Mouse (Mus musculus) monocyte, adult 2 months (primary cell): ENCODE measurements around the gene Tmem38b.

Experiments
- DNase-seq, 2 experiments: peaks; one replicate each; pipeline ENCODE4 v3.0.0; 2022; ENCODE audit warnings: low spot score in 2 of 2, low read depth in 1 of 2

The Tmem38b gene

DNA sequence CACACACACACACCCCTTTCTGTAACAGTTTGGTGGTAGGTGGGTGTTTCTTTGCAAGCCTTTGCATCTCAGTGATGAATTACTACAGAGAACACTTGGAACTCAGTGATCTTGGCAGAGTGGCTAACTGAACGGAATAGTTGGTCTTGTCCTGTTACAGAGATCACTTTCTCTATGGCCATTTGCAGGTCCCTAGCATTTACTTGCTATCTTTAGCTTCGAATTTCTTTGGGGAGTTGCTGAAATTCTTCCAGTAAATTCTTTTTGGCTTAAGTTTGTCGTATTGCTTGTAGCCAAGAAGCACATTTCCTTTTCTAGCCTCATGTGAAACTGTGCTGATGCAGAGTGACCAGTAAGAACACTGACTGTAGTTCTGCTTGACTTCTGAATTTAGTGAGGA, 3.1 kb downstream of the Tmem38b start:
- DNase-seq: no peak

DNA sequence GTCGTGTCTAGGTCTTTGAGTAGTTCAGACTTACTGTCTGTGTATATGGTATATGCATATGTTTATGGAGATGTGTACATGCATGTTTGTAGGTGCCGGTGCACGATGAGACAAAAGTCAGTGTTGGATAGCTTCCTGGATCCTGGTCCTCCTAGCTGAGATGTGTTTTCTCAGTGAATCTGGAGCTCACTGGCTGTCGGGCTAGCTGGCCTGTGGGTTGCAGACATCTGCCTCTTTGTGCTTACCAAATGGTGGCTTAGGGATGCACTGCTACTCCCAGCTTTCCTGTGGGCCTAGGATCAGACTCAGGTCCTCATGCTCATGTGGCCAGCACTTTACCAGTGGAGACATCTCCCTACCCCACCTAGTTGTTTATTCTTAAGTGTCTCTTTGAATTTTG, 4.2 kb downstream of the Tmem38b start:
- DNase-seq: no peak

DNA sequence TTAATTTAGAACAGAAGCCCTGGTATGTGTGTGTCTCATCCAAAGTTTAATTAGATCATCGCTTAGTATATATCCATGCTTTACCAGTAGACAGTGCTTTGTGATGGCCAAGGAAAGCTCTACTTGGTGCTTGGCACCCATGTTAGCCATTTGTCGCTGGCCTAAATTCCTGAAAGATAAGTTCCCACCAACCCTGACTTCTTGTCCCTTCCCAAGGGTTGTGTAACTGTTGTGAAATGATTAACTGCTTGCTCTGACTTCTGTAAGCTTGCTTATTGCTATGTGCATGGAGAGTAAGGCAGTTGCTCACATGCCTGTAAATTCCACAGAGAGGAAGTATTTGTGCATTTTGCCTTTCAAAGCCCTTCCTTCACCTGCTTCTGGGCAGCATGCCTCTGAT, 4.7 kb downstream of the Tmem38b start:
- DNase-seq: no peak

DNA sequence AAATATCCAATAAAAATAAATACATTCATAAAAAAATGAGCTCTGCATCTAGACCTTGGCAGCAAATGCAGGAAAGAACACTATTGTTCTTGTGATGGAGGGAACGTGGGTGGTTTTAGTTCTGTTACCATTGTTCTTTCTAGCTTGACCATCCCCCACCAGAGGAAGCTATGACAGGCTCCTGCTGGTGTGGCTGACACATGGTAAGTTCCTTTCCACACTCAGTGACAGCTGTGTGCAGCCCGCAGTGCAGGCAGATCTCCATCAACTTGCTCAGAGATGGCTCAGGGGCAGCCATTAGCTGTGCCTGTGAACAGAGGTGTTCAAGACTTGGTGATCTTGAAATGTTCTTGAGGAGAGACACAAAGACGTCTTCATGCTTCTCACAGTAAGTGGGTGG, 6.5 kb downstream of the Tmem38b start:
- DNase-seq: no peak

DNA sequence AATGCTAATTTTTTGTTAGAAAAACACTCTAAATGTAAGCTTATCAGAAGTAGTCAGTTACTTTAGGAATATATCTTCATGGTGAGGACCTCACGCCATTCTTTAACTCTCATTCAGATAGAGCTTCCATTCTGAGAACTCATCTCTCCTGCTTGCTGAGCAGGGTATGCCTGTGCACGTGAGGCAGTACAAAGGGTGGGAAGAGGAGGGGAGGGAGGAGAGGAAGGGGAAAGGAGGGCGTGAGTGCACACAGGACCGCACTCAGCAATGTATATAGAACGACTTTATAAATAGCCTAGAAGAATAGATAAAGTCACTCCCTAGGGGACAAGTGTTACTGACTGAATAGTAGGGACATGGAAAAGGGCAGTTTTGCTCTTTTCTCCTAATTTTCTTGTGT, 11.1 kb downstream of the Tmem38b start:
- no peak for DNase-seq

DNA sequence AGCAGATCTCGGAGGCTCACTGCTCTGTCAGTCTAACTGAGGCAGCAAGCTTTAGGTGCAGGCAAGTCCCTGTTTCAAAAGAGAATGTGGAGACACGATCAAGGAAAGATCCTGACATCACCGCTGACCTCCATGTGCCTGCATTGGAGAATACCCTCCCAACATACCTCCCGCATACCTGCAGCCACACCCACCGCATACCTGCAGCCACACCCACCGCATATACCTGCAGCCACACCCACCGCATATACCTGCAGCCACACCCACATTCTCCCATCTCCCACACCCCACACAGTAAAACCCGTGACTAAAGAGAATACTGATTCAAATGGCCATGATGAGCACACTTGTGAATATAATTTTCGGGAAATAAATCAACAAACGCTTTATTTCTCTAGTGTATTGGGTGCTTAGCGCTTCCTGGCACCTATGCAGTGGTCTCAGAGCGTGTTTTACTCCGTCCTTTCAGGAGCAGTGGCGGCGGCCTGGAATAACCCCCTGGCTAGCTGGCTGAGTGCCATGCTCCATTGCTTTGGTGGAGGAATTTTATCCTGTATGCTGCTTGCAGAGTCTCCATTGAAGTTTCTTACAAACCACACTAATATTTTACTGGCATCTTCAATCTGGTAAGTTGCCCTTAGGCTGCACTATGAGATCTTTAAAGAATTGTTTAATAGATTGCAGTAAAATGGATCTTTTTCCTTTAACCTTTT, 14.5 kb downstream of the Tmem38b start:
- no peak for DNase-seq

DNA sequence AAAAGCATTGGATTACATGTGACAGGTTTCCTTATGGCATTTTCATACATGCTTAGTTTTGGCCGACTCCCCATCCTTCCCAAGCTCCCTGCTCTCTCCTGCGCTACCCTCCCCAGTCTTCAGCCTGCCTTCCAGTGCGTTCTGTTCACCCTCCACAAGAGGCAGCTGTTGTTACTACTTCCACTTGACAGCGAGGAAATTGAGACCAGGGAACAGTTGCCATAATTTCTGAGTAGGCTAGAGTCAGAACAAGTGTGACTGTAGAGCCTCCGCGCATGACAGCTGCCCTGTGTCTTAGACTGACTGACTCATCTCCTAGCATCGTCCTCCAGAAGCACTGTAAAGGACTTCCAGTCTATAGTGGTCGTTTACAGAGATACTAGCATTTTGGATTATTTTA, 17.7 kb downstream of the Tmem38b start:
- no peak for DNase-seq

DNA sequence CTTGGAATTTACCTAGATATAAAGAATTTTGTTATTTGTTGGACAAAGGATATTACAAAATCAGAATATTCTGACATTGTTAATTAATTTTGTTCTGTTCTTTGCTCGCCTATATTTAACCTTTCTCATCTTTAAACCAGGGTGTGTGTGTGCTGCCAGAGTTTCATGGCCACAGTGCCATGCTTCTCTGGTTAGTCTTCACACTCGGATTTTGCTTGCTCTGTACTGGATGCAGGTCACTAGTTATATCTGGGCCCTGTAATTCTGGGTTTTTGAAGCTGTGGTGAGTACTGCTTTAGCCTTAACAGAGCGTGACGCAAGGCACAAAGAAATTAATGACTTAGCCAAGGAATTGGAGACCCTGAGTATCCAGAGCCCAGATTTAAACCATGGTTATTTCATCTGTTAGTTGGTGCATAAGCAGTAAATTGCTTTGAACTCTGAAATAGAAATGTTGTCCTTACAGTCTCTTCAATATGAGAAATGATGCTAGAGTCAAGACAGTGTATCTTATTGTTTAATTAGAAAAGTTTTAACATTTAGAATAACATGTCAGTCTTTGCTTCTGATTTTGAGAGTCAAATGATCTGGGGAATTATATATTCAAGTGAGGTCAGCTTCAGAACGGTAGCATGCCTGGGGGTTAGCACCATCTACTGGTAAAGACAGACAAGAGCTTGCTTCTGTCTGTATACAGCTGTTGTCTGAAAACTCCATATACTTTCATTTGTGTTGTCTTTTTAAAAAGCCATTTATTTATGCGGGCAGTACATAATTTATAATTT, 19.2 kb downstream of the Tmem38b start:
- DNase-seq: no peak

DNA sequence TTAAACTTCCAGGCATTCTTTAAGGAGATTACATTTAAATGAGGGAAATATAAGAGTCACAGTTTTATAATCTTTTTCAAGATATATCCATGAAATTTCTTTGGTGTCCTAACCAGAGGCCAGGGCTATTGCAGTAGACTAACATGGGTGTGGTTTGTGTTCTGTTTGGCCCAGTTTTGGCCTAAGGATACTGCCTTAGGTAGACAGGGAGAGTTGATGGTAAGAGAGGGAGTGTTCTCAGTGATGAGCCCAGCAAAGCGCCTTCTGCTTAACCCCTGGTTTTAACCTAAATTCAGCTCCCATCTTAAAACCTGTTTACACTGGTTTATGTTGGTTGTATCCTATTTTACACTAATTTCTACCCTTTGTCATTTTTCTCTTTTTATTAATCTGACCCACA, 19.8 kb downstream of the Tmem38b start:
- DNase-seq: no peak

DNA sequence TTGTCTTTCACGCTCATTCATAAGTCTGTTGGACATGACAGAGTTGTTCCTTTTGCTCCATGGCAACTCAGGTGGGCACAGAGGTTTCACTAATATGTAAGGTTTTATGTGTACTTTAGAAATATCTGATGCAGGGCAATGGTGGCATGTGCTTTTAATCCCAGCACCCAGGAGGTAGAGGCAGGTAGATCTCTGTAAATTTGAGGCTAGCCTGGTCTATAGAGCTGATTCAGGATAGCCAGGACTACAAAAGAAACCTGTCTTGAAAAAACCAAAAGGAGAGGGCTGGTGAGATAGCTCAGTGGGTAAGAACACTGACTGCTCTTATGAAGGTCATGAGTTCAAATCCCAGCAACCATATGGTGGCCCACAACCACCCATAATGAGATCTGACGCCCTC, 20.5 kb downstream of the Tmem38b start:
- no peak for DNase-seq

DNA sequence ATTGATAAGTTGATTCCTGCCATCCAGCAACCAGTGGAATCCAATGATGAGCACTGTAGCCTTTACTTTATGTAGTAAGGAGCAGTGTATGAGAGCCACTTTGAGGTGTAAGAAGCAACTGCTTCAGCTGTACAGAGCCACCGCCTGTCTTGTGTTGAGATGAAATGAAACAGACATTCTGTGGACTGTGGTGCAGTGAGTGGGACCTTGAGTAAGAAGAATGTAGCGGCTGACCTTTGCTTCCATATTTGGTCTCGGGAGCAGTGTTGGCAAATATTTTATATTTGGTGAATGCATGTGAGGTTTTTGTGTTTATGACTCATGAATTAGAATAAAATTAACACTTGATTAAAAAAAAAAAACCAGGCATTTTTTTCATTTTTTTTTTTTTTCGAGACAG, 21.7 kb downstream of the Tmem38b start:
- no peak for DNase-seq

DNA sequence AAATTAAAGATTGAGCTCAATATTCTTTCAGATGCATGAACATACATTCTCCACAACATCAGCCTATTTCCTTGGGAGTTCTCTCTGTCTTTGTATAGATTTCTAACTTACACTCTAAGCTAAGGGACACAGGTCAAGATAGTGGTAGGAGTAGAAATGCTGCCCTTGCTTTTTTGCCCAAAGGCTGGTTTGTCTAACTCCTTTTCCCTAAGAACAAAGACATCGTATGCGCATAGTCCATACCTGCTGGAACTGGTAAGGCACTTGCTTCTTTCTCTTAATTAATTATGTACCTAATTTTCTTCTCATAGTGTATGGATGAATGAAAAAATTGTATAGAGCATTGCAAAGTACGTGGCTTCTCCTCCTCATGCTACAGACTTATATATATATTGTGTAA, 22.5 kb downstream of the Tmem38b start:
- no peak for DNase-seq

DNA sequence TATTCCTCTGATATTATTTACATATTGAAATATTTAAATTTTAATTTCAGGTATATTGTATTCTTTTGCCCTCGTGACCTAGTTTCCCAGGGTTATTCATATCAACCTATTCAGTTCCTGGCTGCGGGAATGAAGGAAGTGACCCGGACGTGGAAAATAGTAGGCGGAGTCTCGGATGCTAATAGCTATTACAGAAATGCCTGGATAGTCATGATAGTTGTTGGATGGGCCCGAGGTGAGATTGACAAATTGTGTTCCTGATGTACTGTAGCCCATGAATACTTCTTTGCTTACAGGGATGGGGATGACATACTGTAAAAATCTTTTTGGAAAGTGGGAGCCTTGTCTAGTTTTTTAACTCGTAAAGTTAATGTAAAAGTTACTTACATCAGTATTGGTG, 23.0 kb downstream of the Tmem38b start:
- DNase-seq: no peak

DNA sequence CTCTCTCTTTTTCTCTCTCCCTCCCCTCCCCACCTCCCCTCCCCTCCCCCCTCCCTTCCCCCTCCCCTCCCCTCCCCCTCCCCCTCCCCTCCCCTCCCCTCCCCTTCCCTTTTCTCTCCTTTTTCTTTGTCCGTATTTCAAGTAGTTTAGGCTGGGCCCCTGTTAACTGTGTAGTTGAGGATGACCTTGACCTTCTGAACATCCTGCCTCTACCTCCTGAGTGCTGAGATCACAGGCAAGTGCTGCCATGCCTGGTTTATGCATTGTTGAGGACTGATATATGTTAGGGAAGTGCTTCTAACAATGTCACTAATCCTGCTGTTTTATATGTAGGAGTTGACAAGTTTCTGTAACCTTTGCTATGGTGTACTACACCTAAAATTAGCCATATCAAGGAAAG, 24.0 kb downstream of the Tmem38b start:
- DNase-seq: no peak

DNA sequence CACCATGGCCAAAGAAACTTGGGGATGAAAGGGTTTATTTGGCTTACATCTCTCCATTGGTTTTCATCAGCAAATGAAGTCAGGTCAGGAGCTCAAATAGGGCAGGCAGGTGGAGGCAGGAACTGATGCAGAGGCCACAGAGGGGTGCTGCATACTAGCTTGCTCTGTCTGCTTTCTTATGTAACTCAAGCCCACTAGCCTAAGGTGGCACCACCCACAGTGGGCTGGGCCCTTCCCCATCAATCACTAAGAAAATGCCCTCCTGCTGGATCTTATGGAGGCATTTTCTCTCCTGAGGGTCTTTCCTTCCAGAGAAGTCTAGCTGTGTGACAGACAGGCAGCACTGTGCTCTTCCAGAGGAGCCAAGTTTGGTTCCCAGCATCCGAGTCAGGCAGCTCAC, 27.5 kb downstream of the Tmem38b start:
- DNase-seq: no peak

DNA sequence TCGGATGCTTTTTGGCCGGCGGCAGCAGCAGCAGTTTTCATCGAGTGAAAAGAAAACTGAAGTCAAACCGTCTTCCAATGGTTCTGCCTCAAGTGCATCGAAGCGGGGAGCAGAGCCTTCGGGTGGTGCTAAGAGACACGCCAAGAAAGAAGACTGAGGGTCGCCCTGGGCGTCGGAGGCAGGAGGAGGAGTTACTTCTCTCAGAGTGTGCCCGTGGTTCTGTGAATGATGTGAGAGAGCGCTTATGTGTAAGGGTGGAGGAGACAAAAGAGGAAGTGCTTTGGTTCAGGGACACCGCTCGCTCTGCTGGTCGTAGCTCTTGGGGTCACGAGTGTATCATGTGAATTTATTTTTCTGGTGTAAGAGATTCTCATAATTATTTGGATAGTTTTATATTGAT, 34.1 kb downstream of the Tmem38b start:
- no peak for DNase-seq

DNA sequence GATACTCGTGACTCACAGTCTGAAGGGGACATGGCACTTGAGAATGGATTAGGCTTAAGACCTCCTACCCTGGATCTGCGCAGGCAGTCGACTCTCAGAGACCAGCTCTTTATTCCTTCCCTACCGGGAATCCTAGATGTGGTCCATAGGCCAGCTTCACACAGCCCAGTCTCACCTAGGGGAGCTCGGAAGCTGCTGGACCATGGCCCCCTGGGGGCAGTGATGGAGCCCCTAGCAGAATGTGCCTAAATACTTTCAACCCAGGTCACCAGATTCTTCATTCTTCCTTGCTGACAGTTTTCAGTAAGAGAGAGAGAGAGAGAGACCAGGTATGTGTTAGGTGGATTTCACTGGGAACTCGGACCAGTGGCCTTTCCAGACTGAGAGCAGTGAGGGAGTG, 36.3 kb downstream of the Tmem38b start:
- DNase-seq: no peak

DNA sequence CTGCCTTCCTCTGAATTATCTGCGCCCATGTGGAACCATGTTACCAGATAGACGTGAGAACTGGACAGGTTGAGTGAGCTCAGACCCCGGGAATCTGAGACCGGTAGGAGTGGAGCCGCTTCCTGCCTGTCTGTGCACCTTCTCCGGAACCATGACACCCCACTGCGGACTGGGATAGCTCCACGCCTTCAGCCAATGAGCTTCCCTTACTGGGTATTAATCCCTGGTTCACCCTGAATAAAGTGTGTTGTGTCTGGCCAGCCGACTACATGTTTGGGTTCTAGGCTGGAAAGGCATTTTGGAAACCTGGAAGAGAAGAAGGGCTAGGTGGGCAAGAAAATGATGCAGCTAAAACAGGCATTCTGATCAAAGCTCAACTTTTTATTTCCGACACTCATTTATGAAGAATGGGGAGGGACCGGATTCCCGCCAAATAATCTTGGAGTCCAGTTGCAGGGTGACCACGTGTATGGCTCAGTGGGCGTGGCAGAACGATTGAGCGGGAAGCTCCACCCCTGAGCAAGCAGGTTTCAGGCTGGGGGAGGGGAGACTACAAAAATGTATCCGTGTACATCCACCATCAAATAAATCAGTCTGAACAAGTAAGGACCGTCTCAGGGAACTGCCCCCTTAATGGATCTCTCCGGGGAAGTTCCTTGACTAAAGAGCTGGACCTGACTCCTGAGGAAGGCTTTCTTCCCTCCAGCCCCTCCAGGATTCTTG, 38.4 kb downstream of the Tmem38b start:
- DNase-seq: no peak

DNA sequence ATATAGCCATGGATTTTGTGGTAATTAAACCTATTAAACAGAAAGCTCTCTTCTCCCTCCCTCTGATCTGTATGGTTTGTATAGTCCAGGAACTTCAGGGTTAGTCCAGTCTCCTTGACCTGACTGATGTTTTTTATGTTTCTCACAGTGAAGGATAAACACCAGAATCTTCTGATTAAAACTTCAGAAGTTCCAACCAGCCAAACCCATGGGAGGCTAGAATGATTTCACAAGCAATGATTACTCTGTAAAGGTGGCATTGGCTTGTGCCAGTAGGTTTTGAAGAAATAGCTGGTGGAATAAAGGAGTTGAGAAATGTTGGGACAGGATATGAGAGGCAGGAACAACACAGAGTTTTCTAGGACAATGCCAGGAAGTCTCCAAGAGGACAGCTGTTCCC, 40.6 kb downstream of the Tmem38b start:
- no peak for DNase-seq

DNA sequence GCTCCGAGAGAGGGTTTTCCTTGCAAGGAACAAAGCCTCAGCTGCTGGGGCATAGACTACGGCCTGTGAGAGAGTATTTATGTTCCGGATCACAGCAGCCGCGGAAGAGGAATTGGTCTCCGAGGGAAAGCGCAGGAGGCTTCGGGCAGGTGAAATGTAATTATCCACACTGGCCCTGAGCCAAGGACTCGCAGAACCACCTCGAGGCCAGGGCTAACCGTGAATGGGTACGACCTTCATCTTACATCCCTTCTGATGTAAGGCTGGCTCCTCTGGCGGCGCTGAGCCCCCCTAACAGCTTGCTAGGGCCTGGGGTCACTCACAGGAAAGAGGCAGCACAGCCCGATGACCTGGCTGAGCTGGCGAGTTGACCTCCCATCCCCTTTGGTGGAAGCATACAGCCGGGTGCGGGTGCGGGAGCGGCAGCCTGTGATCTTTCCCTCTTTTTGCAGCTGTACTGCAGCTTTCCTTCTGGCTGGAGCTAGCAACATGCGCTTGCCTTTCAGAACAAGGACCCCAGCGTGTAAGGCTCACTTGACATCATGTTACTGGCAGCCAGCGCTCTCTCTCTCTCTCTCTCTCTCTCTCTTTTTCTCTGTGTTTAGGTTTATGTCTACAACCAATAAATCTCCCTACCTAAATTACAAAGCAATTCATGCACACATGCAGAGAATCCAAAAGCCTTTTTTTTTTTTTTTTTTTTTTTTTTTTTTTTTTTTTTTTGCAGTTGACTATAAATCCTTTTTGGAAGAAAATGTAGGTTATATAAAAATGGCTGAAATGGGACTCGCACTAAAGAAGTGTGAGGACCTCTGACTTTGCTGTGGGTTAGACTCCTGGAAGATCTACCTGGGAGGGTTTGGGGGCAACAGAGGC, 52.9 kb downstream of the Tmem38b start:
- DNase-seq: no peak

DNA sequence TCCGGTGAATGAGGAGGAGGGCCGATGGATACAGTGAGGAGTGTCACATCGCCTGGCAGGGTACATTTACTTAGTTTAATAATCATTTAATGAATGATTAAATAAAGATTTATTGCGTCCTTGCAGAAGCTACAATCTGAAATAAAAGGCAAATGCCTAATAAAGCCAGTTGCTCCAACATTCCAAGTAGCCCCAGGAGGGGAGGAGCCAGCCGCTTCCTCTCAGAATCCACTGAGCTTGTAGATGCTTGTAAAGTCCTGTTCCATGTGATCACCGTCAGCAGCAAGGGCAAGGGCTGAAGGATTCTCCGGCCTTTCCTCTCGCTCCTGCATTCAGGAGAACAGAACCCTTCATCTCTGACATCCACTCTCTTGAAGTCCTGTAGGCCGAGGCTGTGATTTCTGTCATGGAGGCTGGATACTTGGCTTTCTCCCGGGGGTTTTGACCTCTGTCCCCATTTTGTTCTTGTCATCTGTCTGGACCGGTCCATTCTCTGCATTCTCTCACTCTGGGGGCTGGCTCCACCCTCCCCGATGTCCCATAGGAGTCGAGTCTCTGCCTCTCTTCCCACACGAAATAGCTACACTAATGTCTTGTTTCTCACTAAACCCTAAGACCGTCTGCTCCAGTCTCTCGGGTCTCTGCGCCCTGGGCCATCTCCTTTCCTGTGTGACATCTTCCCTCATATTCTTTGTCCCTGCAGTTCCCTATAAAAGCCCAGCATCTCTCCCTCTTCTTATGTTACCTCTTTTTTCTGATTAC, 57.3 kb downstream of the Tmem38b start:
- no peak for DNase-seq
